Mouse (Mus musculus) bone marrow, adult 2 months (tissue): ENCODE results near the gene Epb41l1.

ENCODE experiments used
- CTCF ChIP-seq: fragments of 200-500 bp; IDR thresholded peaks from 2 replicates; pipeline ENCODE4 v1.5.1; 2011; ENCODE audit warnings: low read length, control low read depth; ENCODE audit not compliant: control insufficient read depth, insufficient read depth
- POLR2A ChIP-seq: fragments of 200-500 bp; IDR thresholded peaks from 2 replicates; pipeline ENCODE4 v1.6.1; 2011; ENCODE audit warnings: low read depth, mild to moderate bottlenecking, control low read depth, low read length, borderline replicate concordance; ENCODE audit not compliant: control insufficient read depth

- TF ChIP-seq CTCF = no peak
- no peak for TF ChIP-seq POLR2A
Measured at GRCm38 (mm10) chr2:156420327-156420693, 399 bp upstream of the Epb41l1 start.
